Mouse (Mus musculus) intestine, postnatal 0 days (tissue): ENCODE results near the gene Cnp. TPM values are rescaled to one million over a fixed set of nuclear protein-coding genes. Genes with fewer than 3 reads are reported as not detected.
A peak's percentile ranks its signal among the peaks of the same experiment; 100 is the strongest.

Experiments used
- ATAC-seq: fragments of 200-750 bp; cut with Nextera tagmentation; 2 replicates; pipeline ENCODE4 v1.8.0; 2017; ENCODE audit warnings: mild to moderate bottlenecking, moderate TSS enrichment, moderate library complexity
- H3K27ac ChIP-seq: fragments of 300-500 bp; sonication (generic); 2 replicates; pipeline ENCODE4 v1.5.1; 2014; ENCODE audit warnings: mild to moderate bottlenecking, low read depth, low read length, moderate library complexity
- H3K27me3 ChIP-seq: fragments of 300-500 bp; sonication (generic); replicated peaks from 2 replicates; pipeline ENCODE4 v1.6.1; 2014; ENCODE audit warnings: low read length, mixed read lengths; ENCODE audit not compliant: control insufficient read depth, insufficient read depth
- H3K36me3 ChIP-seq: fragments of 300-500 bp; sonication (generic); 2 replicates; pipeline ENCODE4 v1.6.1; 2014; ENCODE audit warnings: mild to moderate bottlenecking, moderate library complexity; ENCODE audit not compliant: control insufficient read depth, insufficient read depth
- H3K4me1 ChIP-seq: fragments of 300-500 bp; sonication (generic); replicated peaks from 2 replicates; pipeline ENCODE4 v1.6.1; 2014; ENCODE audit warnings: antibody characterized with exemption, low read length, mixed read lengths; ENCODE audit not compliant: control insufficient read depth, insufficient read depth
- H3K4me2 ChIP-seq: fragments of 300-500 bp; sonication (generic); replicated peaks from 2 replicates; pipeline ENCODE4 v1.6.1; 2014; ENCODE audit warnings: low read depth, mild to moderate bottlenecking, moderate library complexity
- H3K4me3 ChIP-seq: fragments of 300-500 bp; sonication (generic); 2 replicates; pipeline ENCODE4 v1.5.1; 2014; ENCODE audit warnings: low read depth, low read length
- H3K9ac ChIP-seq: fragments of 300-500 bp; sonication (generic); 2 replicates; pipeline ENCODE4 v1.6.1; 2014; ENCODE audit warnings: mild to moderate bottlenecking, low read depth, low read length
- H3K9me3 ChIP-seq: fragments of 300-500 bp; sonication (generic); 2 replicates; pipeline ENCODE4 v1.6.1; 2016; ENCODE audit warnings: mixed run types; ENCODE audit not compliant: control insufficient read depth
- CTCF ChIP-seq: sonication (generic); IDR thresholded peaks from 2 replicates; pipeline ENCODE4 v1.5.1; 2016; ENCODE audit warnings: low read depth, mild to moderate bottlenecking, control low read depth, antibody characterized with exemption, moderate library complexity
- WGBS: fragments of 180-500 bp; shearing (Covaris S2); extraction: QIAGEN DNeasy Blood & Tissue Kit; methylation state at CpG from one replicate; pipeline ENCODE4 v1.1.7; 2014; 5-methylcytosine and 5-hydroxymethylcytosine counted together
- polyA plus RNA-seq: library from polyadenylated mRNA; unstranded; fragments of >200 nt; fragmentation: Nextera tagmentation; extraction: Ambion mirVana; gene quantifications from 2 replicates; pipeline ENCODE4 v1.2.1, GENCODE M21; 2015

Gene Cnp
- polyA plus RNA-seq, 1 experiment from 2014 or later, result 15.6 TPM

DNA sequence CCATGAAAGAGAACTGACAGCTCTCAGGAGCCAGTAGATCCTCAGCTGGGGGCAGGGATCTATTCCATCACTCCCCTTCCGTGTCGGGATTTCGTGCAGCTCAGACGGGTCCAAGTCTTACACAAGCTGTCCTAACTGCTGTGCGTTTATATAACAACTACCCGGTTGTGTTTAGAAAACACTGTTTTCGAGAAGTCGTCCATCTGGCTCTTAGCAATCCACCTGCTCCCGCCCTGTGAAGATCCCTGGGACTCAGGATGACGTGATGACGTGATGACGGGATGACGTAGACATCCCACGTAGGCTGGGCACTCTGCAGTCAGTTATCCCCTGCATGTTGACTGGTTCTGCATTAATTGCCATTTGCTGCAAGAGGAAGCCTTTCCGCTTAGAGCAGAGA, 10.4 kb upstream of the Cnp start:
- Histone ChIP-seq H3K4me3 (no peak overlapping the region), H3K4me1 (no peaks in the 10 kb centered on the region), H3K27ac (no peak overlapping the region), H3K4me2 (no peak overlapping the region), H3K9me3 (no peaks in the 10 kb centered on the region), H3K27me3 (no peaks in the 10 kb centered on the region), H3K9ac (no peak overlapping the region), H3K36me3 (no peaks in the 10 kb centered on the region)
- TF ChIP-seq CTCF, result no peak
- WGBS, result 67% methylated on average over 15 of the region's 15 CpGs
- no peak for ATAC-seq

DNA sequence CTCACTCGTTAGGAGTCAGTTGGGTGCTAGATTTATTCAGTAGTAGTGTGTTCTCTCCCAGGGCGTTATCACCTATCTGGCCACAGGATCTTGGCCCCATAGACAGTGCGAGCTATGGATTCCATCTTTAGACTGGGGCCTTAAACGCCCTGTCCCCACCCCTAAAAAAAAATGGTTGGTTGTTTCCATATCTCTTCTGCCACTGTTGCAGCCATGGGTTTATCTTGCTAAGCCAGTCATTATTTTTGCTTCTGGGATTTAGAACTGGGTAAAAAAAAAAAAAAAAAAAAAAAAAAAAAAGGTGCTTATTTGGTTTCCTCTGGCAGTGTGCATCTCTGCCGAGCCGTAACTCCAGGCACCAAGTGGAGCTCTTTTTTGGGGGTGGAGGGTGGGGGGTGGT, 10.0 kb upstream of the Cnp start:
- no peak for ATAC-seq
- H3K27ac ChIP-seq, result no peak overlapping the region
- WGBS, result 82% methylated on average over 6 of the region's 6 CpGs

DNA sequence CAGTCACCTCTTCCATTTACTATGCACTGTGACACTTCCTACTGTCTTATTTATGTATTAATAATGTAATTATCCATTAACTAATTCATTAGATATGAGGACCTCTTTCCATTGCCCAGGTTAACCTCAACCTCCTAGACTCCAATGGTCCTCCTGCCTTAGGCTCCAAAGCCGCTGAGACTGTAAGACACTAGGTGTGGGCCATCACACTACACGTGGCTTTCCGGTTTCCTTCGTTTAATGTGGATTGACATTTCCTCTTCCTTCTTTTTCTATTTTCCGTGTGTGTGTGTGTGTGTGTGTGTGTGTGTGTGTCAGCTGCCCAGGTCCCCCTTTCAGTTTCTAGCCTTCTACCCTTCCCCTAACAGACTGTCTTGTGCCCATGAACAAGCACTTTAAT, 7.5 kb upstream of the Cnp start:
- no peak overlapping the region for H3K4me3 ChIP-seq
- H3K4me2 ChIP-seq, result no peak overlapping the region
- no peak for TF ChIP-seq CTCF
- 77% methylated on average over 5 of the region's 5 CpGs for WGBS
- no peaks in the 10 kb centered on the region for H3K9me3 ChIP-seq
- no peaks in the 10 kb centered on the region for H3K27me3 ChIP-seq
- no peaks in the 10 kb centered on the region for H3K36me3 ChIP-seq
- no peak for ATAC-seq
- no peak overlapping the region for H3K9ac ChIP-seq
- H3K27ac ChIP-seq, result no peak overlapping the region
- no peaks in the 10 kb centered on the region for H3K4me1 ChIP-seq

More for the DNA sequence above, 10.0 kb upstream of the Cnp start:
- no peak for TF ChIP-seq CTCF
- Histone ChIP-seq H3K4me1 (no peaks in the 10 kb centered on the region), H3K36me3 (no peaks in the 10 kb centered on the region), H3K9ac (no peak overlapping the region), H3K4me3 (no peak overlapping the region), H3K4me2 (no peak overlapping the region), H3K27me3 (no peaks in the 10 kb centered on the region), H3K9me3 (no peaks in the 10 kb centered on the region)

DNA sequence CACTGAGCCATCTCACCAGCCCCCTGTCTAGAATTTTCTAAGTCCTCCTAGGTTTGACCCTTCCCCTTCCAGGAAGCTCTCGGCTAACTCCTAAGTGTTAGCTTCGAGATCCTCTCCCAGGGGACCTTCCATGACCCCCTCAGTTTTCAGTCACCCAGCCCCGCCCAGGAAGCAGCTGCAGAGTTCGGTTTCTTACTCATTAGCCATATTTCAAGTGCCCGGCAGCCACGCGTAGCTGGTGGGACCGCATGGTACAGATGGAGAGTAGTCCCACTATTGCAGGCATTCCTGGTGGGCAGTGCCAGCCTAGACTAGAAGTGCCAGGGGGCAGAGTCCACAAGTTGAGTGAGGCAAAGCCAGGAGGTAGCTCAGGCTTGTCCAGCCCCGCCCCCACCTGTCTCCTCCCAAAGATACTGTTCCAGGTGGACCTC, 6.9 kb upstream of the Cnp start:
- no peaks in the 10 kb centered on the region for H3K9me3 ChIP-seq
- no peak for TF ChIP-seq CTCF
- ATAC-seq, result peak; percentile 32; the same call in 1 of the 2 replicates

DNA sequence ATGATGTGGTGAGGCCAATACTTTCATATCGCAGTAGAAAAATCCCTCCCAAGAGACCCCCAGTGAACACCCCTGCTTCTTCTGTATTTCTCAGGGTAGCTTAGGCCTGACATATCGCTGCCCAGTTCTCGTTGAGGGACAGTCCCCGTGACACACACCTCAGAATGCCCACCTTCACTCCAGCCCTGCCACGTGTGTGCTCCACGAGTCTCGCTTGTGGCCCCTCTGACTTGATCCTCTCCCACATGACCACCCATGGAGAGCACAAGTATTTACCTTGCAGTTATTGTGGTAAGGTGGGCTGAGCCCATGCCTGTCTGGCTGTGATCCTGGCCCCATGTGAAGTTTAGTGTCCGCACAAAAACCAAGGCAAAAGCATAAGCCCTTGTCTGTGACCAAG, 6.0 kb upstream of the Cnp start:
- no peak for TF ChIP-seq CTCF

More for the DNA sequence above, 6.9 kb upstream of the Cnp start:
- 38% methylated on average over 9 of the region's 9 CpGs for WGBS
- H3K36me3 ChIP-seq, result no peaks in the 10 kb centered on the region
- H3K4me2 ChIP-seq, result no peak overlapping the region
- H3K27ac ChIP-seq, result no peak overlapping the region
- H3K4me3 ChIP-seq, result no peak overlapping the region
- no peaks in the 10 kb centered on the region for H3K4me1 ChIP-seq
- H3K27me3 ChIP-seq, result no peaks in the 10 kb centered on the region
- no peak overlapping the region for H3K9ac ChIP-seq

GRCm38 (mm10) chr11:100569789-100570188, 4.9 kb upstream of the Cnp start:
- H3K4me3 ChIP-seq, result no peak overlapping the region
- no peak overlapping the region for H3K4me2 ChIP-seq
- WGBS, result 68% methylated on average over 9 of the region's 9 CpGs

More for the DNA sequence above, 6.0 kb upstream of the Cnp start:
- ATAC-seq, result no peak
- H3K27ac ChIP-seq, result no peak overlapping the region
- 86% methylated on average over 8 of the region's 8 CpGs for WGBS
- no peak overlapping the region for H3K4me3 ChIP-seq
- H3K27me3 ChIP-seq, result no peaks in the 10 kb centered on the region
- no peaks in the 10 kb centered on the region for H3K36me3 ChIP-seq
- H3K9me3 ChIP-seq, result no peaks in the 10 kb centered on the region
- H3K4me1 ChIP-seq, result no peaks in the 10 kb centered on the region
- no peak overlapping the region for H3K4me2 ChIP-seq
- no peak overlapping the region for H3K9ac ChIP-seq

More at GRCm38 (mm10) chr11:100569789-100570188, 4.9 kb upstream of the Cnp start:
- no peak overlapping the region for H3K27ac ChIP-seq
- no peak for ATAC-seq
- H3K9me3 ChIP-seq, result no peaks in the 10 kb centered on the region
- H3K9ac ChIP-seq, result no peak overlapping the region
- H3K36me3 ChIP-seq, result no peaks in the 10 kb centered on the region
- no peaks in the 10 kb centered on the region for H3K4me1 ChIP-seq
- no peak for TF ChIP-seq CTCF
- no peaks in the 10 kb centered on the region for H3K27me3 ChIP-seq
